Mouse (Mus musculus) frontal cortex, postnatal 36 days (tissue): ENCODE results near the gene Klf12.

ENCODE experiments used
- DNase-seq, 2 experiments: peaks; one replicate each; pipeline ENCODE4 v3.0.0; 2022; ENCODE audit warnings: low spot score in 2 of 2

Gene Klf12

GRCm38 (mm10) chr14:100045431-100045830 is 239.0 kb downstream of the Klf12 start:
- no peak for DNase-seq

- no peak for DNase-seq
Measured at GRCm38 (mm10) chr14:100041823-100042222, 242.7 kb downstream of the Klf12 start.

GRCm38 (mm10) chr14:100026671-100027070 is 257.8 kb downstream of the Klf12 start:
- DNase-seq = peak in 1 of 2 experiments; percentile 11

GRCm38 (mm10) chr14:100017219-100017618 is 267.3 kb downstream of the Klf12 start:
- no peak for DNase-seq

- no peak for DNase-seq
Measured at GRCm38 (mm10) chr14:100010525-100010924, 274.0 kb downstream of the Klf12 start.

GRCm38 (mm10) chr14:100009790-100010382 is 274.6 kb downstream of the Klf12 start:
- DNase-seq = peak; percentile 27 to 49

GRCm38 (mm10) chr14:99983510-99983909 is 301.0 kb downstream of the Klf12 start:
- no peak for DNase-seq

- no peak for DNase-seq
Measured at GRCm38 (mm10) chr14:99981209-99981608, 303.3 kb downstream of the Klf12 start.

- DNase-seq = no peak
Measured at GRCm38 (mm10) chr14:99967920-99968319, 316.6 kb downstream of the Klf12 start.

- DNase-seq = no peak
Measured at GRCm38 (mm10) chr14:99960500-99961229, 323.8 kb downstream of the Klf12 start.

- no peak for DNase-seq
Measured at GRCm38 (mm10) chr14:99955133-99955532, 329.3 kb downstream of the Klf12 start.

GRCm38 (mm10) chr14:99944221-99945108 is 340.0 kb downstream of the Klf12 start:
- peak; percentile 33 to 35 for DNase-seq

GRCm38 (mm10) chr14:99943156-99943555 is 341.3 kb downstream of the Klf12 start:
- no peak for DNase-seq

GRCm38 (mm10) chr14:99933456-99933855 is 351.0 kb downstream of the Klf12 start:
- DNase-seq = no peak

- peak; percentile 77 to 91 for DNase-seq
Measured at GRCm38 (mm10) chr14:99931879-99932278, 352.6 kb downstream of the Klf12 start.

- DNase-seq = no peak
Measured at GRCm38 (mm10) chr14:99911912-99912311, 372.6 kb downstream of the Klf12 start.

GRCm38 (mm10) chr14:99910876-99911275 is 373.6 kb downstream of the Klf12 start:
- no peak for DNase-seq

GRCm38 (mm10) chr14:99900902-99901301 is 383.6 kb downstream of the Klf12 start:
- DNase-seq = no peak

GRCm38 (mm10) chr14:99898861-99899260 is 385.6 kb downstream of the Klf12 start:
- no peak for DNase-seq

GRCm38 (mm10) chr14:99894708-99895383 is 389.6 kb downstream of the Klf12 start:
- DNase-seq = peak; percentile 72 to 82

GRCm38 (mm10) chr14:99894062-99894461 is 390.4 kb downstream of the Klf12 start:
- peak; percentile 52 for DNase-seq

- no peak for DNase-seq
Measured at GRCm38 (mm10) chr14:99886503-99886902, 398.0 kb downstream of the Klf12 start.
